Mouse (Mus musculus): Measurements from ENCODE around the gene Mrps10. TPM values are rescaled to one million over a fixed set of nuclear protein-coding genes. Genes with fewer than 3 reads are reported as not detected.

The Mrps10 gene
- polyA plus RNA-seq, 1 experiment from 2014 or later: 73.1 TPM

- Histone ChIP-seq H3K4me3 (replicated peaks) (no peak overlapping the region), H3K9me3 (no peaks in the 10 kb centered on the region), H3K36me3 (peaks cover 10% of the 10 kb centered on the region), H3K9ac (no peak overlapping the region), H3K4me1 (no peaks in the 10 kb centered on the region), H3K27ac (no peak overlapping the region), H3K4me2 (no peak overlapping the region), H3K27me3 (replicated peaks) (no peaks in the 10 kb centered on the region)
- 78% methylated on average over 2 of the region's 2 CpGs for WGBS
- ATAC-seq (ENCODE audit: insufficient read depth, low FRiP score, low read depth): no peak
Measured at GRCm38 (mm10) chr17:47333409-47333808, 35.3 kb upstream of the Mrps10 start.

- WGBS: 90% methylated on average over 2 of the region's 2 CpGs
- Histone ChIP-seq H3K36me3 (peaks cover 61% of the 10 kb centered on the region), H3K4me3 (replicated peaks) (no peak overlapping the region), H3K9ac (no peak overlapping the region), H3K9me3 (no peaks in the 10 kb centered on the region), H3K27ac (no peak overlapping the region), H3K27me3 (replicated peaks) (no peaks in the 10 kb centered on the region), H3K4me2 (no peak overlapping the region), H3K4me1 (no peaks in the 10 kb centered on the region)
- ATAC-seq (ENCODE audit: insufficient read depth, low FRiP score, low read depth): no peak
Measured at GRCm38 (mm10) chr17:47343121-47343520, 25.6 kb upstream of the Mrps10 start.

GRCm38 (mm10) chr17:47349721-47350319, 18.9 kb upstream of the Mrps10 start:
- Histone ChIP-seq H3K27ac (no peak overlapping the region), H3K4me2 (no peak overlapping the region), H3K4me1 (no peaks in the 10 kb centered on the region), H3K27me3 (replicated peaks) (no peaks in the 10 kb centered on the region), H3K36me3 (peaks cover 64% of the 10 kb centered on the region), H3K9me3 (no peaks in the 10 kb centered on the region), H3K9ac (no peak overlapping the region), H3K4me3 (replicated peaks) (no peak overlapping the region)
- WGBS: 92% methylated on average over 3 of the region's 3 CpGs
- no peak for ATAC-seq (ENCODE audit: insufficient read depth, low FRiP score, low read depth)

- Histone ChIP-seq H3K9ac (no peak overlapping the region), H3K27ac (no peak overlapping the region), H3K9me3 (no peaks in the 10 kb centered on the region), H3K27me3 (replicated peaks) (no peaks in the 10 kb centered on the region), H3K4me2 (no peak overlapping the region), H3K4me1 (no peaks in the 10 kb centered on the region), H3K4me3 (replicated peaks) (no peak overlapping the region), H3K36me3 (peaks cover 24% of the 10 kb centered on the region)
- 48% methylated on average over 6 of the region's 6 CpGs for WGBS
- peak; percentile 47; the same call in 1 of the 2 replicates for ATAC-seq (ENCODE audit: insufficient read depth, low FRiP score, low read depth)
Measured at GRCm38 (mm10) chr17:47359964-47360363, 8.7 kb upstream of the Mrps10 start.

- no peak for ATAC-seq (ENCODE audit: insufficient read depth, low FRiP score, low read depth)
- Histone ChIP-seq H3K4me2 (no peak overlapping the region), H3K4me1 (no peaks in the 10 kb centered on the region), H3K4me3 (replicated peaks) (no peak overlapping the region), H3K27ac (no peak overlapping the region), H3K9me3 (no peaks in the 10 kb centered on the region), H3K36me3 (peaks cover 13% of the 10 kb centered on the region), H3K9ac (no peak overlapping the region), H3K27me3 (replicated peaks) (no peaks in the 10 kb centered on the region)
- 77% methylated on average over 11 of the region's 11 CpGs for WGBS
Measured at GRCm38 (mm10) chr17:47361343-47361742, 7.3 kb upstream of the Mrps10 start.

- Histone ChIP-seq H3K27me3 (replicated peaks) (no peaks in the 10 kb centered on the region), H3K4me2 (peak overlapping the region; percentile 87), H3K9me3 (no peaks in the 10 kb centered on the region), H3K27ac (peak overlapping the region; percentile 61), H3K4me3 (replicated peaks) (peak overlapping the region; percentile 87), H3K36me3 (peaks cover 19% of the 10 kb centered on the region), H3K4me1 (peaks cover 5% of the 10 kb centered on the region; the same call in 1 of the 2 replicates), H3K9ac (peak overlapping the region; percentile 63)
- ATAC-seq (ENCODE audit: insufficient read depth, low FRiP score, low read depth): peak; percentile 25; the same call in 1 of the 2 replicates
- WGBS: 2% methylated on average over 20 of the region's 20 CpGs
Measured at GRCm38 (mm10) chr17:47369087-47369443, 378 bp downstream of the Mrps10 start.

GRCm38 (mm10) chr17:47371451-47371850, 2.8 kb downstream of the Mrps10 start:
- Histone ChIP-seq H3K4me2 (no peak overlapping the region), H3K4me3 (replicated peaks) (no peak overlapping the region), H3K9me3 (no peaks in the 10 kb centered on the region), H3K27me3 (replicated peaks) (no peaks in the 10 kb centered on the region), H3K36me3 (peaks cover 33% of the 10 kb centered on the region), H3K9ac (no peak overlapping the region), H3K27ac (no peak overlapping the region), H3K4me1 (peaks cover 5% of the 10 kb centered on the region; the same call in 1 of the 2 replicates)
- ATAC-seq (ENCODE audit: insufficient read depth, low FRiP score, low read depth): no peak
- WGBS: 9% methylated on average over 4 of the region's 4 CpGs

GRCm38 (mm10) chr17:47373991-47374390, 5.3 kb downstream of the Mrps10 start:
- H3K4me1 ChIP-seq: peaks cover 5% of the 10 kb centered on the region; the same call in 1 of the 2 replicates
- H3K27ac ChIP-seq: no peak overlapping the region
- no peak for ATAC-seq (ENCODE audit: insufficient read depth, low FRiP score, low read depth)
- no peak overlapping the region for H3K9ac ChIP-seq
- no peaks in the 10 kb centered on the region for H3K9me3 ChIP-seq
- H3K36me3 ChIP-seq: peaks cover 46% of the 10 kb centered on the region
- H3K4me2 ChIP-seq: no peak overlapping the region
- WGBS: 83% methylated on average over 6 of the region's 6 CpGs
- H3K27me3 ChIP-seq (replicated peaks): no peaks in the 10 kb centered on the region
- no peak overlapping the region for H3K4me3 ChIP-seq (replicated peaks)

GRCm38 (mm10) chr17:47376779-47377280, 8.1 kb downstream of the Mrps10 start:
- no peak for ATAC-seq (ENCODE audit: insufficient read depth, low FRiP score, low read depth)
- no peak overlapping the region for H3K4me2 ChIP-seq
- H3K4me3 ChIP-seq (replicated peaks): no peak overlapping the region
- 85% methylated on average over 6 of the region's 6 CpGs for WGBS
- H3K27me3 ChIP-seq (replicated peaks): no peaks in the 10 kb centered on the region
- no peak overlapping the region for H3K9ac ChIP-seq
- H3K9me3 ChIP-seq: no peaks in the 10 kb centered on the region
- H3K36me3 ChIP-seq: peaks cover 61% of the 10 kb centered on the region
- H3K4me1 ChIP-seq: no peaks in the 10 kb centered on the region
- no peak overlapping the region for H3K27ac ChIP-seq

GRCm38 (mm10) chr17:47378133-47378532, 9.4 kb downstream of the Mrps10 start:
- no peaks in the 10 kb centered on the region for H3K9me3 ChIP-seq
- no peak overlapping the region for H3K4me3 ChIP-seq (replicated peaks)
- H3K36me3 ChIP-seq: peaks cover 52% of the 10 kb centered on the region
- H3K27ac ChIP-seq: no peak overlapping the region
- WGBS: 83% methylated on average over 15 of the region's 15 CpGs
- H3K4me1 ChIP-seq: no peaks in the 10 kb centered on the region
- no peak for ATAC-seq (ENCODE audit: insufficient read depth, low FRiP score, low read depth)
- H3K27me3 ChIP-seq (replicated peaks): no peaks in the 10 kb centered on the region
- no peak overlapping the region for H3K4me2 ChIP-seq
- no peak overlapping the region for H3K9ac ChIP-seq

GRCm38 (mm10) chr17:47381917-47382316, 13.2 kb downstream of the Mrps10 start:
- H3K4me1 ChIP-seq: no peaks in the 10 kb centered on the region
- H3K9ac ChIP-seq: no peak overlapping the region
- H3K27ac ChIP-seq: no peak overlapping the region
- H3K27me3 ChIP-seq (replicated peaks): no peaks in the 10 kb centered on the region
- WGBS: 89% methylated on average over 11 of the region's 11 CpGs
- H3K4me3 ChIP-seq (replicated peaks): no peak overlapping the region
- no peak for ATAC-seq (ENCODE audit: insufficient read depth, low FRiP score, low read depth)
- H3K36me3 ChIP-seq: peaks cover 28% of the 10 kb centered on the region
- H3K4me2 ChIP-seq: no peak overlapping the region
- no peaks in the 10 kb centered on the region for H3K9me3 ChIP-seq

- ATAC-seq (ENCODE audit: insufficient read depth, low FRiP score, low read depth): no peak
- H3K27me3 ChIP-seq (replicated peaks): no peaks in the 10 kb centered on the region
- no peak overlapping the region for H3K4me3 ChIP-seq (replicated peaks)
- H3K4me2 ChIP-seq: no peak overlapping the region
- no peak overlapping the region for H3K9ac ChIP-seq
- no peaks in the 10 kb centered on the region for H3K9me3 ChIP-seq
- no peaks in the 10 kb centered on the region for H3K4me1 ChIP-seq
- 80% methylated on average over 4 of the region's 4 CpGs for WGBS
- H3K36me3 ChIP-seq: peaks cover 20% of the 10 kb centered on the region; the same call in 1 of the 2 replicates
- H3K27ac ChIP-seq: no peak overlapping the region
Measured at GRCm38 (mm10) chr17:47383266-47383665, 14.6 kb downstream of the Mrps10 start.

All from stomach, embryonic 15.5 days (tissue).